Mouse (Mus musculus) neutrophil, adult 5-6 weeks (primary cell): ENCODE results near the gene Thra. TPM values are rescaled to one million over a fixed set of nuclear protein-coding genes. Genes with fewer than 3 reads are reported as not detected.
A peak's percentile ranks its signal among the peaks of the same experiment; 100 is the strongest.

Experiments used
- ATAC-seq: fragments of 151-379, 151-347 bp; 2 replicates; pipeline ENCODE4 v1.8.0; 2017; ENCODE audit warnings: mild to moderate bottlenecking, moderate TSS enrichment; ENCODE audit not compliant: insufficient number of reproducible peaks, poor library complexity, low FRiP score, severe bottlenecking; ENCODE audit errors: extremely low read depth
- total RNA-seq: library from RNA; stranded (forward); fragments of 200-1000 nt; gene quantifications from 2 replicates; pipeline ENCODE4 v1.2.3, GENCODE M21; 2017

Gene Thra
- total RNA-seq, 1 experiment from 2014 or later = 7.9 TPM

GRCm38 (mm10) chr11:98771131-98771530 lies 30.7 kb downstream of the Thra start:
- ATAC-seq = no peak

GRCm38 (mm10) chr11:98771844-98772525 lies 31.5 kb downstream of the Thra start:
- no peak for ATAC-seq

GRCm38 (mm10) chr11:98772667-98773171 lies 32.3 kb downstream of the Thra start:
- no peak for ATAC-seq

- ATAC-seq = peak; percentile 86
Measured at GRCm38 (mm10) chr11:98773635-98774295, 33.3 kb downstream of the Thra start.

- no peak for ATAC-seq
Measured at GRCm38 (mm10) chr11:98774582-98775347, 34.3 kb downstream of the Thra start, which contains the start of gene Nr1d1. Gene Nr1d1 (minus strand): TSS chr11:98775333.

GRCm38 (mm10) chr11:98775348-98776051 lies 35.1 kb downstream of the Thra start:
- peak; percentile 9; the same call in 1 of the 2 replicates for ATAC-seq

- ATAC-seq = no peak
Measured at GRCm38 (mm10) chr11:98776052-98776764, 35.8 kb downstream of the Thra start.

- no peak for ATAC-seq
Measured at GRCm38 (mm10) chr11:98776843-98777590, 36.6 kb downstream of the Thra start.

- no peak for ATAC-seq
Measured at GRCm38 (mm10) chr11:98777888-98778287, 37.5 kb downstream of the Thra start.

- no peak for ATAC-seq
Measured at GRCm38 (mm10) chr11:98781851-98782512, 41.5 kb downstream of the Thra start.

GRCm38 (mm10) chr11:98782651-98783235 lies 42.3 kb downstream of the Thra start:
- no peak for ATAC-seq

GRCm38 (mm10) chr11:98783236-98783696 lies 42.8 kb downstream of the Thra start:
- peak; percentile 28 for ATAC-seq

- ATAC-seq = no peak
Measured at GRCm38 (mm10) chr11:98784139-98784538, 43.7 kb downstream of the Thra start.

- no peak for ATAC-seq
Measured at GRCm38 (mm10) chr11:98785214-98785613, 44.8 kb downstream of the Thra start.

- no peak for ATAC-seq
Measured at GRCm38 (mm10) chr11:98785772-98786281, 45.4 kb downstream of the Thra start.

- peak; percentile 69 for ATAC-seq
Measured at GRCm38 (mm10) chr11:98786359-98787214, 46.1 kb downstream of the Thra start.
